Mouse (Mus musculus): Measurements from ENCODE around the gene Fabp7. TPM values are rescaled to one million over a fixed set of nuclear protein-coding genes. Genes with fewer than 3 reads are reported as not detected.

Gene Fabp7
- polyA plus RNA-seq, 1 experiment from 2014 or later, result 13.0 TPM

- WGBS, result 81% methylated on average over 6 of the region's 6 CpGs
Measured at GRCm38 (mm10) chr10:57807754-57808153, 23.1 kb downstream of the Fabp7 start.

DNA sequence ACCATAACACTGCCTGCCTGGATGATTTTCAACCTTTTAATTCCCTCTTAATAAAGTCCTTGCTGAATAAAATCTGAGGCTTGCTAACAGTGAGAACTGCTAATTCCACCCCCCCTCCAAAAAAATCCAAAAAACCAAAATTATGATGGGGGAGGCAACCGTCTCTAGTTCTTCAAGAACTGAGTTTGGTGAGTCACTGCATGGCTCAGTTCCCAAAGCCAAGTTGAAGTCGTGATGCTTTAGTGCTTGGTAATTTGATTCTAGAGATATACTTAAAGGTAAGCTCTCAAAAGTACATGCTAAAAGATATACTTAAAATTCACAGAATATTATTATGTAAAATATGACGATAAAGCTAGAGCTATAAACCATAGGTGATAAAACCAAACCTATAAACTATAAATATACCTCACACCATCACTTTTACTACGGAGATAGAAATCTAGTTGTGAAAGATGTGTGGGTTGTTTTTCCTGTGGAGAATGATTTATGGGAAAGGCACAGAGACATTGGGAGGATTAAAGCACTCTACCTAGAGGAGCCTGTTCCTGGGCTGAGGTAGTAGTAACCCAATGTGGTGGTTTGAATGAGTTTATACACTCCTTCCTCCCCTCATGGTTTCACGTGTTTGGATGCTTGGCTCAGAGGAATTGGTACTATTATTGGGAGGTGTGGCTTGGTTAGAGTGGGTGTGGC, 27.6 kb downstream of the Fabp7 start:
- Histone ChIP-seq H3K4me1 (replicated peaks) (no peaks in the 10 kb centered on the region), H3K27ac (no peak overlapping the region), H3K4me3 (no peak overlapping the region), H3K9ac (no peak overlapping the region), H3K9me3 (replicated peaks) (no peaks in the 10 kb centered on the region), H3K36me3 (no peaks in the 10 kb centered on the region), H3K4me2 (no peak overlapping the region), H3K27me3 (no peaks in the 10 kb centered on the region)
- 81% methylated on average over 5 of the region's 5 CpGs for WGBS
- ATAC-seq (replicated peaks; ENCODE audit: insufficient number of reproducible peaks, insufficient read depth, low FRiP score, low read depth), result no peak

More at GRCm38 (mm10) chr10:57807754-57808153, 23.1 kb downstream of the Fabp7 start:
- Histone ChIP-seq H3K4me1 (replicated peaks) (no peaks in the 10 kb centered on the region), H3K9me3 (replicated peaks) (no peaks in the 10 kb centered on the region), H3K36me3 (no peaks in the 10 kb centered on the region), H3K27me3 (no peaks in the 10 kb centered on the region), H3K27ac (no peak overlapping the region), H3K4me2 (no peak overlapping the region), H3K9ac (no peak overlapping the region), H3K4me3 (no peak overlapping the region)
- no peak for ATAC-seq (replicated peaks; ENCODE audit: insufficient number of reproducible peaks, insufficient read depth, low FRiP score, low read depth)

DNA sequence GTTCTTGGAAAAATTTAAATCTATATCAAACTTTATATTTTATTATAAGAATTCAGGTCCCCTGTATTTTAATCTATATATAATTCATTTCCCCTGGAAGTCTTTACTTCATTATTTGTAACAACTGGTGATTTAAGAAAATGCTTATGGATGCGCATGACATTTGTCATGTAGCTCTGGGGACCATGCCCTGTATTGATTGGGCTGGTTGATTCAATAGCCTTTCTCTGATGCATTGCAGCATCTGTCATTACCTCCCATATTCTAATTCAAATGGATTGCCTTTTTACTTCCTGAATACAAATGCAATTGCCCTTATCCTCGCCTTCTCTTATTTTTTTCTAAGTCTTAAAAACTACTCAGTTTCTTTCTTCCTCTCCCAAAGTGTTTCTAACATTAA, 29.6 kb downstream of the Fabp7 start:
- H3K27ac ChIP-seq, result no peak overlapping the region
- no peaks in the 10 kb centered on the region for H3K4me1 ChIP-seq (replicated peaks)
- WGBS, result 82% methylated on average over 2 of the region's 2 CpGs
- no peak for ATAC-seq (replicated peaks; ENCODE audit: insufficient number of reproducible peaks, insufficient read depth, low FRiP score, low read depth)
- H3K27me3 ChIP-seq, result no peaks in the 10 kb centered on the region
- H3K36me3 ChIP-seq, result no peaks in the 10 kb centered on the region
- no peak overlapping the region for H3K9ac ChIP-seq
- no peaks in the 10 kb centered on the region for H3K9me3 ChIP-seq (replicated peaks)
- no peak overlapping the region for H3K4me3 ChIP-seq
- H3K4me2 ChIP-seq, result no peak overlapping the region

- Histone ChIP-seq H3K4me3 (no peak overlapping the region), H3K9ac (no peak overlapping the region), H3K9me3 (replicated peaks) (no peaks in the 10 kb centered on the region), H3K27me3 (no peaks in the 10 kb centered on the region), H3K4me1 (replicated peaks) (no peaks in the 10 kb centered on the region), H3K36me3 (no peaks in the 10 kb centered on the region), H3K27ac (no peak overlapping the region), H3K4me2 (no peak overlapping the region)
- ATAC-seq (replicated peaks; ENCODE audit: insufficient number of reproducible peaks, insufficient read depth, low FRiP score, low read depth), result no peak
- 62% methylated on average over 6 of the region's 6 CpGs for WGBS
Measured at GRCm38 (mm10) chr10:57815869-57816268, 31.2 kb downstream of the Fabp7 start.

- Histone ChIP-seq H3K27ac (no peak overlapping the region), H3K9ac (no peak overlapping the region), H3K4me3 (no peak overlapping the region), H3K4me2 (no peak overlapping the region), H3K4me1 (replicated peaks) (no peaks in the 10 kb centered on the region), H3K9me3 (replicated peaks) (no peaks in the 10 kb centered on the region), H3K27me3 (no peaks in the 10 kb centered on the region), H3K36me3 (no peaks in the 10 kb centered on the region)
- ATAC-seq (replicated peaks; ENCODE audit: insufficient number of reproducible peaks, insufficient read depth, low FRiP score, low read depth), result no peak
- WGBS, result 83% methylated on average over 2 of the region's 2 CpGs
Measured at GRCm38 (mm10) chr10:57819209-57819608, 34.5 kb downstream of the Fabp7 start.

- WGBS, result 53% methylated on average over 3 of the region's 3 CpGs
- no peak overlapping the region for H3K4me3 ChIP-seq
- no peaks in the 10 kb centered on the region for H3K4me1 ChIP-seq (replicated peaks)
- ATAC-seq (replicated peaks; ENCODE audit: insufficient number of reproducible peaks, insufficient read depth, low FRiP score, low read depth), result no peak
- H3K9me3 ChIP-seq (replicated peaks), result no peaks in the 10 kb centered on the region
- H3K27ac ChIP-seq, result no peak overlapping the region
- H3K36me3 ChIP-seq, result no peaks in the 10 kb centered on the region
- no peak overlapping the region for H3K9ac ChIP-seq
- no peak overlapping the region for H3K4me2 ChIP-seq
- H3K27me3 ChIP-seq, result no peaks in the 10 kb centered on the region
Measured at GRCm38 (mm10) chr10:57822473-57822872, 37.8 kb downstream of the Fabp7 start.

GRCm38 (mm10) chr10:57828649-57829048, 44.0 kb downstream of the Fabp7 start:
- Histone ChIP-seq H3K9me3 (replicated peaks) (no peaks in the 10 kb centered on the region), H3K36me3 (no peaks in the 10 kb centered on the region), H3K27ac (no peak overlapping the region), H3K4me2 (no peak overlapping the region), H3K27me3 (no peaks in the 10 kb centered on the region), H3K4me3 (no peak overlapping the region), H3K9ac (no peak overlapping the region), H3K4me1 (replicated peaks) (no peaks in the 10 kb centered on the region)
- ATAC-seq (replicated peaks; ENCODE audit: insufficient number of reproducible peaks, insufficient read depth, low FRiP score, low read depth), result no peak
- 61% methylated on average over 5 of the region's 5 CpGs for WGBS

DNA sequence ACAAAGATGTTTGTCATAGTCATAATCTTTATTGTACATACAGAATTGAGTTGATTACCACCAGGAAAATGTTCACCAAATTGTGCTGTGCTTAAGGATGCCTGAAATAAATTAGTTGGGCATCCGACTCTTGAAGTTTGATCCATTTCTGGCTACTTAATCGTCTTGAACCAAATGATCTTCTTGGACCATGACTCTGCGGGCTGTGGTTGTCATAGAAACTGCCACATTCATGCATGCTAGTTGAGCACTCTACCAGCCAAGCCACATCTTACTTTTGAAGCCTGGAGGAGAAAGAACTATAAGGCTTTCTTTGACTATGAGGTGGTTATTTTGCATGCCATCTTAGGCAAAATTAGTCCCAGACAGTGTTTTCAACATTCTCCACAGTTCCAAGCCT, 44.9 kb downstream of the Fabp7 start:
- no peaks in the 10 kb centered on the region for H3K27me3 ChIP-seq
- H3K9me3 ChIP-seq (replicated peaks), result no peaks in the 10 kb centered on the region
- WGBS, result 86% methylated on average over 3 of the region's 3 CpGs
- H3K27ac ChIP-seq, result no peak overlapping the region
- no peak overlapping the region for H3K4me3 ChIP-seq
- no peak overlapping the region for H3K4me2 ChIP-seq
- H3K9ac ChIP-seq, result no peak overlapping the region
- no peak for ATAC-seq (replicated peaks; ENCODE audit: insufficient number of reproducible peaks, insufficient read depth, low FRiP score, low read depth)
- no peaks in the 10 kb centered on the region for H3K4me1 ChIP-seq (replicated peaks)
- no peaks in the 10 kb centered on the region for H3K36me3 ChIP-seq

GRCm38 (mm10) chr10:57835094-57835493, 50.4 kb downstream of the Fabp7 start:
- Histone ChIP-seq H3K27me3 (no peaks in the 10 kb centered on the region), H3K9ac (no peak overlapping the region), H3K4me1 (replicated peaks) (no peaks in the 10 kb centered on the region), H3K4me2 (no peak overlapping the region), H3K27ac (no peak overlapping the region), H3K36me3 (no peaks in the 10 kb centered on the region), H3K9me3 (replicated peaks) (no peaks in the 10 kb centered on the region), H3K4me3 (no peak overlapping the region)
- ATAC-seq (replicated peaks; ENCODE audit: insufficient number of reproducible peaks, insufficient read depth, low FRiP score, low read depth), result no peak
- WGBS, result 73% methylated on average over 1 of the region's 1 CpGs

- H3K9me3 ChIP-seq (replicated peaks), result no peaks in the 10 kb centered on the region
- H3K36me3 ChIP-seq, result no peaks in the 10 kb centered on the region
- no peak for ATAC-seq (replicated peaks; ENCODE audit: insufficient number of reproducible peaks, insufficient read depth, low FRiP score, low read depth)
Measured at GRCm38 (mm10) chr10:57835982-57836381, 51.3 kb downstream of the Fabp7 start.

More at GRCm38 (mm10) chr10:57835982-57836381, 51.3 kb downstream of the Fabp7 start:
- no peak overlapping the region for H3K9ac ChIP-seq
- no peak overlapping the region for H3K4me2 ChIP-seq
- no peaks in the 10 kb centered on the region for H3K27me3 ChIP-seq
- H3K4me1 ChIP-seq (replicated peaks), result no peaks in the 10 kb centered on the region
- H3K4me3 ChIP-seq, result no peak overlapping the region
- no peak overlapping the region for H3K27ac ChIP-seq
